Mouse (Mus musculus) stomach, postnatal 0 days (tissue): ENCODE data around the gene Tktl2. TPM values are rescaled to one million over a fixed set of nuclear protein-coding genes. Genes with fewer than 3 reads are reported as not detected.
A peak's percentile ranks its signal among the peaks of the same experiment; 100 is the strongest.

Source experiments
- ATAC-seq: fragments of 200-750 bp; cut with Nextera tagmentation; 2 replicates; pipeline ENCODE4 v1.8.0; 2017; ENCODE audit not compliant: low FRiP score, low TSS enrichment
- DNase-seq: peaks from one replicate; pipeline ENCODE4 v3.0.0-alpha.2; 2016; ENCODE audit warnings: low spot score
- H3K27ac ChIP-seq: fragments of 300-500 bp; sonication (generic); replicated peaks from 2 replicates; pipeline ENCODE4 v1.5.1; 2014; ENCODE audit warnings: mild to moderate bottlenecking, control low read depth
- H3K27me3 ChIP-seq: fragments of 300-500 bp; sonication (generic); 2 replicates; pipeline ENCODE4 v1.6.1; 2014; ENCODE audit warnings: low read length; ENCODE audit not compliant: control insufficient read depth, insufficient read depth
- H3K36me3 ChIP-seq: fragments of 300-500 bp; sonication (generic); 2 replicates; pipeline ENCODE4 v1.6.1; 2014; ENCODE audit warnings: low read length, mixed read lengths; ENCODE audit not compliant: control insufficient read depth, insufficient read depth
- H3K4me1 ChIP-seq: fragments of 300-500 bp; sonication (generic); replicated peaks from 2 replicates; pipeline ENCODE4 v1.6.1; 2014; ENCODE audit warnings: antibody characterized with exemption; ENCODE audit not compliant: control insufficient read depth, insufficient read depth
- H3K4me2 ChIP-seq: fragments of 300-500 bp; sonication (generic); replicated peaks from 2 replicates; pipeline ENCODE4 v1.6.1; 2014; ENCODE audit warnings: low read depth, mild to moderate bottlenecking, control low read depth, moderate library complexity
- H3K4me3 ChIP-seq: fragments of 300-500 bp; sonication (generic); 2 replicates; pipeline ENCODE4 v1.5.1; 2014; ENCODE audit warnings: low read depth, low read length, control low read depth
- H3K9ac ChIP-seq: fragments of 300-500 bp; sonication (generic); 2 replicates; pipeline ENCODE4 v1.6.1; 2014; ENCODE audit warnings: mild to moderate bottlenecking, low read length, control low read depth, mixed read lengths
- H3K9me3 ChIP-seq: fragments of 300-500 bp; sonication (generic); 2 replicates; pipeline ENCODE4 v1.6.1; 2016; ENCODE audit warnings: low read length; ENCODE audit not compliant: control insufficient read depth
- CTCF ChIP-seq: IDR thresholded peaks from 2 replicates; pipeline ENCODE4 v1.5.1; 2016; ENCODE audit warnings: antibody characterized with exemption, low read depth, mild to moderate bottlenecking, moderate library complexity
- EP300 ChIP-seq: optimal IDR thresholded peaks from 2 replicates; pipeline ENCODE3; 2016; ENCODE audit warnings: antibody characterized with exemption
- WGBS: fragments of 180-500 bp; shearing (Covaris S2); extraction: QIAGEN DNeasy Blood & Tissue Kit; methylation state at CpG from one replicate; pipeline ENCODE4 v1.1.7; 2014; 5-methylcytosine and 5-hydroxymethylcytosine counted together
- polyA plus RNA-seq: library from polyadenylated mRNA; unstranded; fragments of >200 nt; fragmentation: Nextera tagmentation; extraction: Ambion mirVana; gene quantifications from 2 replicates; pipeline ENCODE4 v1.2.1, GENCODE M21; 2015

Gene Tktl2
- polyA plus RNA-seq, 1 experiment from 2014 or later = not detected

- DNase-seq = peak; percentile 63
- H3K4me2 ChIP-seq = no peak overlapping the region
- no peak overlapping the region for H3K4me3 ChIP-seq
- H3K9me3 ChIP-seq = no peaks in the 10 kb centered on the region
- no peak overlapping the region for H3K27ac ChIP-seq
- ATAC-seq = peak; percentile 51; the same call in 1 of the 2 replicates
- no peaks in the 10 kb centered on the region for H3K27me3 ChIP-seq
- H3K36me3 ChIP-seq = no peaks in the 10 kb centered on the region
- H3K9ac ChIP-seq = no peak overlapping the region
- WGBS = 10% methylated on average over 7 of the region's 7 CpGs
- peak; percentile 37 for TF ChIP-seq CTCF
- TF ChIP-seq EP300 = no peak
- no peaks in the 10 kb centered on the region for H3K4me1 ChIP-seq
Observed at GRCm38 (mm10) chr8:66550092-66550491, 38.5 kb downstream of the Tktl2 start.

Other genes starting within 250 kb of the Tktl2 start
- gene Tma16, start 25.2 kb upstream of the Tktl2 start, polyA plus RNA-seq = 6.2 and 7.1 TPM in 2 replicates
- 0.15 TPM in 1 of 2 replicates, not detected in the other for gene Npy5r, start 176.4 kb downstream of the Tktl2 start, polyA plus RNA-seq
- gene Npy1r, start 185.4 kb downstream of the Tktl2 start, polyA plus RNA-seq = 0.94 and 1.1 TPM in 2 replicates